Mouse (Mus musculus) regulatory T cell (primary cell): ENCODE measurements around the gene Bmper.

Source experiments
- in situ Hi-C: fragments of 300-600 bp; cut with MboI, MseI; formaldehyde crosslinking; loops from one replicate; pipeline ENCODE4 v1.15.1; 2025; ENCODE audit warnings: high pct_unique_total_duplicates

Bmper gene

GRCm38 (mm10) chr9:23364047-23364446 lies 141.2 kb downstream of the Bmper start:
- in situ Hi-C loops, result no loop called here

GRCm38 (mm10) chr9:23368124-23368523 lies 145.2 kb downstream of the Bmper start:
- in situ Hi-C loops, result no loop called here

- in situ Hi-C loops, result no loop called here
Measured at GRCm38 (mm10) chr9:23374789-23375460, 152.0 kb downstream of the Bmper start.

- in situ Hi-C loops, result no loop called here
Measured at GRCm38 (mm10) chr9:23377831-23378730, 155.2 kb downstream of the Bmper start.

DNA sequence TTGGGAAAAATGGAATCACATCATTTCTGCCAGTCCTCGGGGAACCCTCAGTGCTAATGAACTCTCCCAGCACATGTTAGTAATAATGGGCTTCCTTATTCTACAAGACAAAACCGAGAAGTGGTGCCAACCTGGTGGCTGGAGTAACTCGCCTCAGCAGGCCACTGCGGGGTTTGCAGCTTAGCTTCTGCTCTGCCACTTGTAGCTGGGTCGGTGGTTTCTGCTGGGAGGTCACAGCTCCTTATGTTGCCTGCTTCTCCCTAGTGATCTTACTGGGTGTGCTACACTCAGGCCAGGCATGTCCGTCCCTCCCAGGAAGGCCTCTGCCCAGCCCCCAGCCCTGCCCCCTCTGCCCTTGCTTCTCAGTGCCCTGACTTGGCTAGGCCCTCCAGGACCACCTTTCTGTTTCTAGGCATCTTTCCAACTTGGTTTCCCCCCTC lies 155.9 kb downstream of the Bmper start:
- in situ Hi-C loops, result no loop called here

- in situ Hi-C loops, result no loop called here
Measured at GRCm38 (mm10) chr9:23380171-23380835, 157.4 kb downstream of the Bmper start.

DNA sequence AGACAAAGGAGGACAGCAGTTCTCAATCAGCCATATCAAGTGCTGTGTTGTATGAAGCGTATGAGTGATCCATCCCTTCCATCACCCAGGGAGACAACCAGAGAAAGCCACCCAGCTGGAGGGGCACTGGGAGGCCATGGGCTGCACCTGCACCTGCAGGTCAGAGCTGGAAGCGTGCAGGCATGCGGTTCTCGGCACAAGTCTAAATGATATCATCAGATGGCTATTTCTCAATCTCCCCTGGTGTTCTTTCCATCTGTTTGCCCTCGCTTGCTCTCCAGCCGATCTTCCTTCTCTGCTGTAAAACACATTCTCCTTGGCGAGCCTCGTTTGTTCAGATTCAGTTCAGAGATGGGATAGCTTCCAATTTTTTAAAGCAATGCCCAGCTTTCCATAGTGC lies 160.4 kb downstream of the Bmper start:
- in situ Hi-C loops, result no loop called here

- in situ Hi-C loops, result no loop called here
Measured at GRCm38 (mm10) chr9:23383837-23384236, 161.0 kb downstream of the Bmper start.

DNA sequence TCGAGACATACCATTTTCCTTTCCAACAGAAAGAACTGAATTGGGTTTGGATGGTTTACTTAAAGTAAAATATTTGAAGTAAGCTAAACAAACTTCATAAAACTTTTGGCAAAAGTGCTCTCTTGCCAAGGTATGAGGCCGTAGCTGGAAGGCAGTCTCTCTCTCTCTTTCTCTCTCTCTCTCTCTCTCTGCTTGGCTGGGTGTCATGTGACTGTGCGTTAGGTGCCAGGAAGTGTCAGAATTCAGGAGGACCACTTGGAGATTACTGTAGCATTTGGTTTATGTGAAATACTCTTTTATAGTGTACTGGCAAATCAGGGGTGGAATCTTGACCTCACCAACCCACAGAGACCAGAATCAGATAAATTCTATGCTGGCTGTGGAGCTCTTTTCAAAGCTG lies 162.0 kb downstream of the Bmper start:
- in situ Hi-C loops, result no loop called here

GRCm38 (mm10) chr9:23386201-23386600 lies 163.3 kb downstream of the Bmper start:
- in situ Hi-C loops, result no loop called here

GRCm38 (mm10) chr9:23390118-23390517 lies 167.2 kb downstream of the Bmper start:
- in situ Hi-C loops, result no loop called here

GRCm38 (mm10) chr9:23394652-23395317 lies 171.9 kb downstream of the Bmper start:
- in situ Hi-C loops, result no loop called here

- in situ Hi-C loops, result no loop called here
Measured at GRCm38 (mm10) chr9:23396186-23396585, 173.3 kb downstream of the Bmper start.

GRCm38 (mm10) chr9:23397876-23398275 lies 175.0 kb downstream of the Bmper start:
- in situ Hi-C loops, result no loop called here

DNA sequence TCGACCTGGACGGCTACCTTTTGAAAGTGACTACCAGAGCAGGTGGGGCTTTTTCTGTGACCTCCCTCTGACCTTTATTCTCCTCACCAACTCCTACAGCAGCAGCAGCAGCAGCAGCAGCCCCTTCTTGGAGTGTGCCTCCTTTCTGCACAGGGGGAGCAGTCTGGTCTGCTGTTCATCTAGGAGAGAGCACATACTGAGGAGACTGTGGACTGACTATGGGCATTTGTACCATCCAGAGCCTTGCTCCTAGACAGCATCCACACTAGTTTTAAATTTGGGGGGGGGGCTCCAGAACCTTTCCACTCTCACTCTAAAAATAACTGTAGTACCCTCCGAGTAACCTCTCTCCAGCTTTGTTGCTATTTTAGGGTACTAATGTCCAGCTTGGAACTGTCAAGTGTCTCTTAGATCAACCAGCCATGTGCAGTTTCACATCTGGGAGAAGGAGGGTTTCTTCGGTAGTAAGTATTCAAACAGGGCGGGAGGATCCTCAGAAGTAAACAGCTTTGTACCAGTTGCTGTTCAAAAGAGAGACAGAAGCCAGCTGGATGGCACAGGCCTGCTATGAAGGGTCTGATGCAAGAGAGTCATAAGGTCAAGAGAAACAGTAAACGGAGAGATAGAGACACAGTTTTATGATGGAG lies 176.9 kb downstream of the Bmper start:
- in situ Hi-C loops, result no loop called here

GRCm38 (mm10) chr9:23407416-23407815 lies 184.5 kb downstream of the Bmper start:
- in situ Hi-C loops, result no loop called here

DNA sequence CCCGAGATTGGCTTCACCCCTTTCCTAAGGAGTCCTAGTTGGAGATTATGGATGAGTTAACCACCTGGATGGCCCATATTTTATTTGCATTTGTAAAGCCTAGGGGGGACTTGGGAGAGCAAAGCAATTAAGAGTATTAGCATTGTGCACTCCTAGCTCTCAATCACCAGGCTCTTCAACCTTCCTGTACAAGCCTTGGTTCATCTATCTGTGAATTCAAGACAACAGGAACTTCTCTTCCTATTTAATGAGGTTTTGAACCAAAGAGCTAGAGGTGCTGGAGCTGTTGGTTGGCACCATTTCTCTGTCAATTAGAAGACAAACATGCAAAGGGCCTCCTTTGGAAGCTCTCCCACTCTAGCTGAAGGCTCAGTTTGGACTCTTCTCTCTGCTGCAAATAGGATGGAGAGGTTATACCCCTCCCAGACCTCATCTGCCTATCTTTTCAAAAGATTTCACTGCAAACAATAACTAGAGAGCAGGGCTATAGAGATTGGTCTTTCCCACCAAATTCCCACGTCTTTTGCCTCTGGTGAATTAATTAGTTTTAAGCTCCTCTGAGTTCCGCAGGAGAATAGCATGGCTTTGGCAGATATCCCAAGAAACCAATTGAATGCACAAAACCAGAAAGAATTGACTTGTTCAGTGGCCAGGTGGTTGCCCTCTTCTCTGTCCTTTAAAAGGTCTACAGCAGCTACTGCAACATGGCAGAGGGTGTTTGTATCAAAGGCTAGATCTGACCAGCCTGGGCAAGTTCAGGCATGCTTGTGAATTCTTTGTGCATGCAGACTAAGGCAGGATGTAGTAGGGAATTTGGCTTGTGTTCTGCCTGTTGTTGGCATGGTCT lies 185.3 kb downstream of the Bmper start:
- in situ Hi-C loops, result no loop called here

DNA sequence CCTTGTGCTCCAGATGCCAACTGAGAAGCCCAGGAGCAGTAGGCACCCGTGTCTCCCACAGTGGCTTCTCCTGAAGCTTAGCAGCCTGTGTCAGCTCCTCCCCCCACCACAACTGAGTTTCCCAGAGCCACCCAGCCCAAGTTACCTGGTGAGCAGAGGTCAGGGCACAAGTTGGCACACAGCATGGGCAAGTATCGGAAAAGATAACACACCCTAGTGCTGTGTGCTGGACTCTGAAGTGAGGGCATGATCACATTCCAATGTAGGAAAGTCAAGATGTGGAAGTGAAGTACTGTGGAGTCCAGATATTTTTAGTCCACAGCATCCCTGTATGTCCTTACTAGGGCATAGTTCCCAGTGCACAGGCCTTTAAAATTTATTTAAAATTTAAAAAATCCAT lies 187.7 kb downstream of the Bmper start:
- in situ Hi-C loops, result no loop called here

GRCm38 (mm10) chr9:23412956-23413355 lies 190.1 kb downstream of the Bmper start:
- in situ Hi-C loops, result no loop called here

DNA sequence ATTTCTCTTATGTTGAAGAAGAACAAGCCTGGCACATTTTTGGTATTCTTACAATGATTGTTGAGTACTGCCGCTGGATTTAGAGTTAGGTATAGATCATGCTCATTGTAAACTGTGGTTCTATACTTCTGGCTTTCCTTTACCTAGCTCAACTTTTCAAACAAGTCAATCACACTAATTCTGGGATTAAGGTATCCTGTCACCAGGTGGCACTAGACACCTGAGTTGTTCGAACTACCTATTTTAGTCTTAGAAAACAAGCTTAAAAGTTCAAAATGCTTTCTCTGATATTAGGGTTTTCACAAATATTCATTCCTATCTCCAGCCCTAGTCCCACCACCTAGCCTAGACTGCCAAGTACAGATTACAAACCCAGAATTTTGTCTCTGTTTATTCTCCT lies 196.2 kb downstream of the Bmper start:
- in situ Hi-C loops, result no loop called here
